Mouse (Mus musculus): ENCODE results near the gene Ppp2r5a. TPM values are rescaled to one million over a fixed set of nuclear protein-coding genes. Genes with fewer than 3 reads are reported as not detected.

The Ppp2r5a gene
- total RNA-seq, 4 experiments from 2014 or later, result 62.4 to 75.3 (median 67.2) TPM

Other genes with a start within 250 kb of the Ppp2r5a start
- not detected for gene Fam71a, start 238.5 kb downstream of the Ppp2r5a start, total RNA-seq (2022)
- 10 to 100 TPM in 1 of 4 experiments, 1 to 10 TPM in 3; 1.9 to 19.3 (median 7.4) TPM for gene Atf3, start 185.2 kb downstream of the Ppp2r5a start, total RNA-seq (2022)
- gene Nenf, start 85.1 kb downstream of the Ppp2r5a start, total RNA-seq (2022), result 10 to 100 TPM; 58.2 to 77.0 (median 71.4) TPM
- gene Tmem206, start 77.4 kb downstream of the Ppp2r5a start, total RNA-seq (2022), result 1 to 10 TPM in 1 of 4 experiments, under 1 TPM in 3; 0.68 to 1.9 (median 0.84) TPM
- not detected for gene Dtl, start 172.3 kb upstream of the Ppp2r5a start, total RNA-seq (2022)
- gene Ints7, start 172.4 kb upstream of the Ppp2r5a start, total RNA-seq (2022), result 1 to 10 TPM; 4.6 to 5.9 (median 4.8) TPM